ENCODE assay signal across 8 mouse cellular contexts in genomic region chr5:106711870-106712277, GRCm38 (mm10). TPM values are rescaled to one million over a fixed set of nuclear protein-coding genes. Genes with fewer than 3 reads are reported as not detected.
DNase-seq lines count a peak whose midpoint lies in the region; ATAC-seq lines count a peak whose summit lies in the region.

No protein-coding gene starts in this region.

- H3K27ac ChIP-seq in kidney, embryonic 15.5 days = peak overlapping the region; percentile 78
- H3K27ac ChIP-seq in embryonic facial prominence, embryonic 11.5 days (replicated peaks; ENCODE audit: low read depth, low read length) = no peak overlapping the region
- peak overlapping the region; percentile 83 for H3K27ac ChIP-seq in limb, embryonic 10.5 days

- H3K36me3 ChIP-seq in kidney, embryonic 15.5 days = no peaks in the 10 kb centered on the region
- H3K36me3 ChIP-seq in embryonic facial prominence, embryonic 11.5 days (replicated peaks; ENCODE audit: control insufficient read depth, insufficient read depth, low read depth, low read length) = no peaks in the 10 kb centered on the region
- H3K36me3 ChIP-seq in limb, embryonic 10.5 days = no peaks in the 10 kb centered on the region

- H3K4me1 ChIP-seq in kidney, embryonic 15.5 days = peaks cover 21% of the 10 kb centered on the region
- 0 out of 2 replicates have a peak, but pooled peaks cover 2% of the 10 kb centered on the region for H3K4me1 ChIP-seq in embryonic facial prominence, embryonic 11.5 days (ENCODE audit: control insufficient read depth, insufficient read depth, low read length)
- peaks cover 23% of the 10 kb centered on the region for H3K4me1 ChIP-seq in limb, embryonic 10.5 days

- no peak overlapping the region for H3K4me2 ChIP-seq in kidney, embryonic 15.5 days
- H3K4me2 ChIP-seq in embryonic facial prominence, embryonic 11.5 days (ENCODE audit: low read depth, low read length) = no peak overlapping the region

- WGBS in kidney, embryonic 15.5 days = 35% methylated on average over 3 of the region's 3 CpGs
- WGBS in embryonic facial prominence, embryonic 11.5 days = 32% methylated on average over 3 of the region's 3 CpGs
- WGBS in limb, embryonic 10.5 days = 30% methylated on average over 3 of the region's 3 CpGs

- ATAC-seq in kidney, embryonic 15.5 days (replicated peaks; ENCODE audit: low FRiP score) = peak; percentile 43; the same call in 1 of the 2 replicates
- no peak for ATAC-seq in embryonic facial prominence, embryonic 11.5 days (replicated peaks; ENCODE audit: insufficient number of reproducible peaks, low FRiP score, low TSS enrichment, low read depth)
- no peak for ATAC-seq in inflammation-experienced regulatory T-cells, adult 6 months
- ATAC-seq in cerebellum, adult (ENCODE audit: insufficient number of reproducible peaks, low FRiP score, low TSS enrichment) = no peak

- H3K9ac ChIP-seq in kidney, embryonic 15.5 days = no peak overlapping the region
- peak overlapping the region; percentile 34; the same call in 1 of the 2 replicates for H3K9ac ChIP-seq in embryonic facial prominence, embryonic 11.5 days (replicated peaks; ENCODE audit: low read length)

- no peak for DNase-seq in kidney, adult 8-10 months
- DNase-seq in ZHBTc4 (ENCODE audit: low read depth, low spot score) = peak; percentile 7
- peak; percentile 38 for DNase-seq in embryonic facial prominence, embryonic 11.5 days (ENCODE audit: low spot score)
- peak; percentile 39 for DNase-seq in limb, embryonic 10.5 days (ENCODE audit: low spot score)
- DNase-seq in thymus, postnatal 4 days = no peak

- no peak overlapping the region for H3K4me3 ChIP-seq in kidney, embryonic 15.5 days (replicated peaks)
- H3K4me3 ChIP-seq in embryonic facial prominence, embryonic 11.5 days (ENCODE audit: low read depth, low read length) = no peak overlapping the region
- H3K4me3 ChIP-seq in limb, embryonic 10.5 days = no peak overlapping the region

- no peaks in the 10 kb centered on the region for H3K9me3 ChIP-seq in kidney, embryonic 15.5 days (replicated peaks)
- no peaks in the 10 kb centered on the region for H3K9me3 ChIP-seq in embryonic facial prominence, embryonic 11.5 days (replicated peaks; ENCODE audit: control insufficient read depth, low read length)
- no peaks in the 10 kb centered on the region for H3K9me3 ChIP-seq in limb, embryonic 10.5 days (replicated peaks)

- H3K27me3 ChIP-seq in kidney, embryonic 15.5 days = no peaks in the 10 kb centered on the region
- no peaks in the 10 kb centered on the region for H3K27me3 ChIP-seq in embryonic facial prominence, embryonic 11.5 days (ENCODE audit: control insufficient read depth, insufficient read depth, low read length)
- H3K27me3 ChIP-seq in limb, embryonic 10.5 days (ENCODE audit: low read depth, poor library complexity, severe bottlenecking) = no peaks in the 10 kb centered on the region

RNA-seq across cellular contexts. Expression of gene Zfp644, which starts 14.8 kb away (rescaled TPM):
- polyA plus RNA-seq in kidney, embryonic 15.5 days (2015; fragmentation: Nextera tagmentation; extraction: Ambion mirVana) = 61.0 and 63.7 TPM in 2 replicates
- polyA plus RNA-seq in embryonic facial prominence, embryonic 11.5 days (2014; fragmentation: Nextera tagmentation; extraction: Ambion mirVana) = 88.6 and 93.9 TPM in 2 replicates
- polyA plus RNA-seq in limb, embryonic 10.5 days (2016; fragmentation: Nextera tagmentation; extraction: Ambion mirVana) = 52.6 and 62.5 TPM in 2 replicates
- polyA plus RNA-seq in inflammation-experienced regulatory T-cells, adult 6 months (2017; shearing (Covaris generic)) = 10 to 100 TPM; 29.4 to 50.6 (median 42.5) TPM

Comparison
In these comparisons a context has a peak if more than half of its experiments do, and no peak if none do; other contexts are left out.
1. DNase-seq: peak in ZHBTc4 (single experiment), embryonic facial prominence, embryonic 11.5 days (single experiment) and limb, embryonic 10.5 days (single experiment); none in kidney, adult 8-10 months (0 of 2) and thymus, postnatal 4 days (single experiment).